Mouse (Mus musculus): Measurements from ENCODE around the gene Prtg. TPM values are rescaled to one million over a fixed set of nuclear protein-coding genes. Genes with fewer than 3 reads are reported as not detected.

Gene Prtg
- polyA plus RNA-seq, 1 experiment from 2014 or later = 1.3 TPM

DNA sequence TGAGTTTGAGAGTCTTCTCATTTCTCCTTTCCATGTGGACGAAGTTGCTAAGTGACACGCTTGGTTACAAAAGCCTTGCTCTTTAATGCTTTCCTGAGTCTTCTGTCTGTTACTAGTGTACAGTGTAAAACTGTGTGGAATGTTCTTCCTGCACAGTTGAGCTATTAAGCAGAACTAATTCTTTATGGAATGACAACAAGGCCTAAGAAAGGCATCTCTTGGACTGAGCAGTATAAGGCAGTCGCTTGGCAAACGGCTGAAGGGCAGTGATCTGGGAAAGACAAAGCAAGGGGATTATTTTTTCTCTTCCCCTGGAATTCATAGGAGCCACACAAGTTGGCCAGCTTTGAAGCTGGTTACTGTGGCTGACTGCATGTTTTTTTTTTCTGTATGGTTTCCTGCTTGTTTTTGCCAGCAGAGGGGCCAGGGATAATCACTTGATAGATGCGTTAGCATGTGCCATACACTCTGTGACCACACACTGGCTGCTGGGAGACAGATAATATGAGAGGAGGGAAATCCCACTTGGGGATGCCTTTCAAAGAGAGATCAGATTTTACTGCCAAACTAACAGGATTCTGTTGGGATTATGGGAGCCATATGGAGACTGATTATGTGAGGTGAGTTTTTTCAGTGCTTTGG is 22.1 kb downstream of the Prtg start:
- WGBS = 49% methylated on average over 5 of the region's 5 CpGs
- no peak overlapping the region for H3K9ac ChIP-seq
- DNase-seq = peak; percentile 25
- H3K4me1 ChIP-seq (ENCODE audit: insufficient read depth) = no peaks in the 10 kb centered on the region
- no peak overlapping the region for H3K4me2 ChIP-seq
- no peaks in the 10 kb centered on the region for H3K9me3 ChIP-seq (ENCODE audit: low read depth, low read length)
- no peaks in the 10 kb centered on the region for H3K36me3 ChIP-seq (ENCODE audit: insufficient read depth)
- 0 out of 2 replicates have a peak overlapping the region, but pooled peaks have one; percentile 1 for H3K27ac ChIP-seq (ENCODE audit: low read depth)
- no peak for TF ChIP-seq CTCF (IDR thresholded peaks at IDR 0.05; ENCODE audit: low read depth)
- 0 out of 2 replicates have a peak, but pooled peaks have one; percentile 35 for ATAC-seq (ENCODE audit: insufficient read depth)
- no peak overlapping the region for H3K4me3 ChIP-seq (ENCODE audit: low read depth, low read length)
- no peaks in the 10 kb centered on the region for H3K27me3 ChIP-seq (ENCODE audit: insufficient read depth, low read length)

DNA sequence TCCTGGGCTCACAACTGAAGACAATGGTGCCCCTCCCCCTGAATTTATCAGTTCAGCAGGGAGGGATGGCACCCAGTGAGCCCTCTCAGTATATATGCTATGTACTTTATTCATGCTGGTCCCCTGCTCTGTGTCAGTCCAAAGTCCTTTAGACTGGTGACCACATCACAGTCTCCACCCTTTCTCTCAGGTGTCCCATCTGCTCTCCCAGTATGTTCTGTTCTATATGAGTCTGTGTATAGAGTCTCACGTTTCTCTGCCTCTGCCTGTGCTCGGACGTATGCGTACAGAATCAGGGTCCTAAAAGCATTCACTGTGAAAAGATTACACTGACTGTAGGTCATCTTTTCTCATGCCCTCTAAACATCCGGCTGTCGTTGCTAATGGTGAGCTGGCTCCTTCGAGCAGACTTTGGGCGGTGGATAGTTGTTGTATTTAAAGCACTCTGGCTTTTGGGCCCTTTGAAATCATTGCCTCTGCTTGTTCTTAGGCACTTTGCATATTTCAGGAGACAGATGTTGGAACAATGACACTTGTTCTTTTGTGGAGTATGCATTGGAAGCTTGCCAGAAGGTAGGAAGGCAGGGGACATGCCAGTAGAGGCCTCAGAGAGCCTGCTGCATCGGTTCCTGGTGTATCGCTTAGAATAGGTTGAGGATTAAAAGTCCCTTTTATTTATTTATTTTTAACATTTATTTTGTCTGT is 27.5 kb downstream of the Prtg start:
- no peak for TF ChIP-seq CTCF (IDR thresholded peaks at IDR 0.05; ENCODE audit: low read depth)
- Histone ChIP-seq H3K4me3 (ENCODE audit: low read depth, low read length) (no peak overlapping the region), H3K9ac (no peak overlapping the region), H3K27ac (ENCODE audit: low read depth) (no peak overlapping the region), H3K36me3 (ENCODE audit: insufficient read depth) (no peaks in the 10 kb centered on the region), H3K27me3 (ENCODE audit: insufficient read depth, low read length) (no peaks in the 10 kb centered on the region), H3K4me1 (ENCODE audit: insufficient read depth) (no peaks in the 10 kb centered on the region; the same call in 1 of the 2 replicates), H3K9me3 (ENCODE audit: low read depth, low read length) (no peaks in the 10 kb centered on the region), H3K4me2 (no peak overlapping the region)
- DNase-seq (peak; percentile 56), ATAC-seq (ENCODE audit: insufficient read depth) (no peak)
- WGBS = 27% methylated on average over 10 of the region's 10 CpGs

DNA sequence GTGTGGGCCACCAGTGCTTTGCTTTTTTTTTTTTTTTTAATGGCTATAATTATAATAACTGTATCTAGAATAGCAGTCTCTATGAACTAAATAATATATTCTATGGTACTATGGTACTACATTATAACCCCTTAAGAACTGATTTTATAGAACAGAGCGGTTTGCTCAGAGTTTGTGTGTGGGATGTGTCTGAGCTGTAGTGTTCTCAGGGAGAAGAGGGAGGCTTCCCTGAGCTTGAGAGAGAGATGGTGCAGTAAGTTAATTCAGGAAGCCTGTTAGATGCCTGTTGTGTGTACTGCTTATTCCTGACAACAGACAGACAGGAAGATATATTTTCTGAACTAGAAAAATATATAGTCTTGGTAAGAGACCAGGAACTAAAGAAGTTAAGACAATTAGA is 28.3 kb downstream of the Prtg start:
- Histone ChIP-seq H3K4me3 (ENCODE audit: low read depth, low read length) (no peak overlapping the region), H3K9me3 (ENCODE audit: low read depth, low read length) (no peaks in the 10 kb centered on the region), H3K27ac (ENCODE audit: low read depth) (no peak overlapping the region), H3K36me3 (ENCODE audit: insufficient read depth) (no peaks in the 10 kb centered on the region), H3K9ac (no peak overlapping the region), H3K4me2 (no peak overlapping the region), H3K27me3 (ENCODE audit: insufficient read depth, low read length) (no peaks in the 10 kb centered on the region), H3K4me1 (ENCODE audit: insufficient read depth) (no peaks in the 10 kb centered on the region; the same call in 1 of the 2 replicates)
- no peak for TF ChIP-seq CTCF (IDR thresholded peaks at IDR 0.05; ENCODE audit: low read depth)
- 92% methylated on average over 1 of the region's 1 CpGs for WGBS
- ATAC-seq (ENCODE audit: insufficient read depth) = no peak
- no peak for DNase-seq

DNA sequence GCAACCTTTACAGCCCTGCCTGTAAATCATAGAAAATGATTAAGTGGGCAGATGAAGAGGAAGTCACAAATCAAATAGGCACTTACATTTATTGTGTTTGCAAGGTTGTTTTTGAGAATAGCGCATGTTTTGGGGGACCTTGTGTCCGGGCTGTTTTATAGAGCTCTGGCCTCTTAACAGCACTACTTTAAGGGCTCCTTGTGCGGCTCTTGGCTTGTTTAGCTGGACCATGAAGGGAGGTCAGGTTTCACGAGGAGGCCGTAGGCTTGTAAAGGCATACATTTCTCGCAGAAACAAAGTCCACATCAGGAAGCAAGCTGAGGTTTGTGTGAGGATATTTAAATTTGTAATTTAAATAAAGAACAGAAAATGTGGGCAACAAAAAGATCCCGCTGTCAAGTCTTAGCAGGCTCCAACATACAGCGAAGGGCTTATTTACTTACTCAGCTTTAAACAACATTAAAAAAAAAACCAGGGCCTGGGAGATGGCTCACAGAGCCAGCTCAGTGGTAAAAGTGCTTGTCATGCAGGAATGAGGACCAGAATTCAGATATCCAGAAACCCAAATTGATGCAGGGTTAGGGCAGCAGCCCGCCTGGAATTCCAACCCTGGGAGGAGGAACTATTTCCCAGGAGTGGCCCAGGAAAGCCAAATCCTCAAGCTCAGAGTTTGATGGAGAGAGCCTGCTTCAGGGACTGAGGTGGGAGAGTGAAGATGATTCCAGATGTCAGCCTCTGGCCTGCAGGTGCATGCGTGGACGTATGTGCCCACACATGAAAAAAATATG is 30.2 kb downstream of the Prtg start:
- Histone ChIP-seq H3K27ac (ENCODE audit: low read depth) (no peak overlapping the region), H3K9ac (no peak overlapping the region), H3K36me3 (ENCODE audit: insufficient read depth) (no peaks in the 10 kb centered on the region), H3K4me3 (ENCODE audit: low read depth, low read length) (no peak overlapping the region), H3K9me3 (ENCODE audit: low read depth, low read length) (no peaks in the 10 kb centered on the region), H3K4me2 (no peak overlapping the region), H3K4me1 (ENCODE audit: insufficient read depth) (no peaks in the 10 kb centered on the region; the same call in 1 of the 2 replicates), H3K27me3 (ENCODE audit: insufficient read depth, low read length) (no peaks in the 10 kb centered on the region)
- WGBS = 51% methylated on average over 11 of the region's 11 CpGs
- peak; percentile 25 for DNase-seq
- TF ChIP-seq CTCF (IDR thresholded peaks at IDR 0.05; ENCODE audit: low read depth) = no peak
- no peak for ATAC-seq (ENCODE audit: insufficient read depth)

DNA sequence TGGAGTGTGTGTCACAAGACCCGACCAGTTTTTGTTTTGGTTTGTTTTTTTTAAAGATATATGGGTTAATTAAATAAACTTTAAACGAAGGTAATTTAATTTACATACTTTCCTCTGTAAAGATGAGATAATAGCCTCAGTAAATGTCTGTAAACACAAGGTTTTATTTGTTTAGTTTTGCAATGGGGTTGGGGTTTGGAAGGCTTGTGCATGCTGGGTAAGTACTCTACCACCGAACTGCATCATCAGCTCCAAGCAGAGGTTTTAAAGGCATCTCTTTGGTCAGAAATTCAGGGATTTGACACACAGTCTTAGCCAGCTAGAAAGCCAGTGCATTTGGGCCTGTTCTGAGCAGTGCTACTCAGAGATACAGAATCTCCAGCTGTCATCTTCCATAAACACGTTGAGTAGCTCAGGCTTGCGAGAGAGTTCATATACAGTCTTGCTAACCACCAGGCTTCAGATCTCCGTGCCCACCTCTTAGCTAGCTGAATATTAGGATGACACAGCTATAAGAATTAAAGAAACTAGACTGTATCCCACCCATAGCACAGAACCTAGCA is 31.0 kb downstream of the Prtg start:
- H3K4me2 ChIP-seq = no peak overlapping the region
- no peak overlapping the region for H3K9ac ChIP-seq
- no peak overlapping the region for H3K27ac ChIP-seq (ENCODE audit: low read depth)
- WGBS = 48% methylated on average over 6 of the region's 6 CpGs
- ATAC-seq (ENCODE audit: insufficient read depth) = no peak
- no peak for TF ChIP-seq CTCF (IDR thresholded peaks at IDR 0.05; ENCODE audit: low read depth)
- H3K27me3 ChIP-seq (ENCODE audit: insufficient read depth, low read length) = no peaks in the 10 kb centered on the region
- no peak overlapping the region for H3K4me3 ChIP-seq (ENCODE audit: low read depth, low read length)
- H3K36me3 ChIP-seq (ENCODE audit: insufficient read depth) = no peaks in the 10 kb centered on the region
- H3K4me1 ChIP-seq (ENCODE audit: insufficient read depth) = no peaks in the 10 kb centered on the region; the same call in 1 of the 2 replicates
- no peaks in the 10 kb centered on the region for H3K9me3 ChIP-seq (ENCODE audit: low read depth, low read length)
- no peak for DNase-seq

DNA sequence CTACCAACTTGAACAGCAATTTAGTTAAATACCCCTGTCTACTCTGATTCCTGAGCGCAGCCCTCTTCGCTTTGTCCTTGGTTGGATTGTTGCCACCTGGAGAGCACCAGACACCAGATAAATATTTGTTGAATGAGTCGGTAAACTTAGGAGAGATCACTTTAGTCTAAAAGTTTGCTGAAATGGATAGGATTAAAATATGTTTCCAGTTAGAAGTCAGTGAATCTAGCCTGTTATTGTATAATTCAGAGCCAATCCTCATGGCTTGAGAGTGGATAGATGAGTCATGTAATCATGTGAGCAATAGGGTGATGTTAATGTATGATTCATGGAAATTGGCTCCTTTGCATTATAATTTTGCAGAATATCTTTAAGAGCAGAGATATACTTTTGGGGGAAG is 31.6 kb downstream of the Prtg start:
- DNase-seq (no peak), ATAC-seq (ENCODE audit: insufficient read depth) (no peak)
- Histone ChIP-seq H3K27ac (ENCODE audit: low read depth) (no peak overlapping the region), H3K4me1 (ENCODE audit: insufficient read depth) (no peaks in the 10 kb centered on the region; the same call in 1 of the 2 replicates), H3K9me3 (ENCODE audit: low read depth, low read length) (no peaks in the 10 kb centered on the region), H3K36me3 (ENCODE audit: insufficient read depth) (no peaks in the 10 kb centered on the region), H3K4me3 (ENCODE audit: low read depth, low read length) (no peak overlapping the region), H3K9ac (no peak overlapping the region), H3K27me3 (ENCODE audit: insufficient read depth, low read length) (no peaks in the 10 kb centered on the region), H3K4me2 (no peak overlapping the region)
- 54% methylated on average over 3 of the region's 3 CpGs for WGBS
- TF ChIP-seq CTCF (IDR thresholded peaks at IDR 0.05; ENCODE audit: low read depth) = no peak
